Mouse (Mus musculus): ENCODE data around the gene Cdc20b.
A peak's percentile ranks its signal among the peaks of the same experiment; 100 is the strongest.

The Cdc20b gene

GRCm38 (mm10) chr13:113031792-113032571 lies 2.9 kb upstream of the Cdc20b start:
- peak; percentile 21 for DNase-seq

DNA sequence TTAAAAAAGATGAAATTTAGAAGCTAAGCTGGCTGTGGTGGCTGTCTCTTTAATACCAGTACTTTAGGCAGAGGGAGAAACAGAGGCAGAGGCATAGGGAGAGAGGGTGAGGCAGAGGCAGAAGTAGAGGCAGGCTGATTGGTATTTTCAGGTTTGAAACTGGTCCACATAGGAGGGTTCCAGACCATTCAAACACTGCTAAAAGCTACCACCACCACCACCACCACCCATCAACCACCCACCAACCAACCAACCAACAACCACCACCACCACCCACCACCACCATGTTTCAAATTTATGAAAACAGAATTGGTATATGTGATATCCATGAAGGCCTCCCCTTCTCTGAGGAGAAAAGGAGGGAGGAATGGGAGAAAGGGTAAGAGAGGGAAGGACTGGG lies 2.1 kb upstream of the Cdc20b start:
- DNase-seq: no peak

DNA sequence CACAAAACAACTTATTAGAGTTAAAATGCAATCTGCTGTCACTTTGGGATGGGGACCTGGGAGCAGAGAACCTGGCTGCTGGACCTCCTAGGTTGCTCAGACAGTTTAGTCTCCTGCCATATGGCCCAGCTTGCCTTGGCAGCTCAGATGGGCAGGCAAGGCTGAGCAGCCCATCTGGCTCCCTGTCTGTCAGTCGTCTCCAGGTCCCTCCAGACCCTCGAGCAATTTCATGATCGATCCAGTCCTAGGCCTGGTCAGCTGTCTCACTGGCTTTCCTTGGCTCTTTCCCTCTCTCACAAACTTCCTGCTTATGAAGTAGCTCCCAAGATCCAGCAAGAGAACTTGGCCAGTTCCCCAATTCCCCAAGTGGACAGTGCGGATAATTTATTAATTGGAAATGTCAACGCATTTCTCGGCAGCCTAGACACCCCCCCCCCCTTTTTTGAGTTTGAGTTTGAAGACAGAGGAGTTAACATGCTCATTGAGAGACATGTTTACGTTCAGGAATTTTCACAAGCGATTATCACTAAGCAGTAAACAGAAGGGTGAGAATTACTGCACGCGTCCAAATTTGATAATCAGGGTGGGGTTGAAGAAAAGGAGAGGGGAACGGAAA lies 532 bp upstream of the Cdc20b start:
- peak; percentile 42 for DNase-seq

DNA sequence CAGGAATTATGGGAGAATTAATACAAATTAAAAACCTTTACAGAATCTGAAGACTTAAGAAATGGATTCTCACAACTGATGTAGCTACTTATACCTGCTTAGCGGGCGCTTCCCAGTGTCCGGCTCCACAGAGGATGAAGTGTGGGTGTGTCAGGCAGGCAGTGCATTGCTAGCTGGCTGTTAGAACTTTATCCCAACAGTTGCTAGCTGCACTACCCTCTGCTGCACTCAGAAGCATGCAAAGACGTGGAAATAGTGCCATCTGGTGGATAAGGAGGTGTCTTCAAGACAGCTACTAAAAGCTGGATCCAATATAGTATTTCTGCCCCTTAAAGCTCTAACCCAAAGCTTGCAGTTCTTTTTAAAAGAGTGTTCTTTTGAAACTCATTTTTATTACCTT lies 941 bp downstream of the Cdc20b start:
- peak; percentile 86 for DNase-seq

GRCm38 (mm10) chr13:113044876-113045275 lies 10.0 kb downstream of the Cdc20b start:
- DNase-seq: no peak

DNA sequence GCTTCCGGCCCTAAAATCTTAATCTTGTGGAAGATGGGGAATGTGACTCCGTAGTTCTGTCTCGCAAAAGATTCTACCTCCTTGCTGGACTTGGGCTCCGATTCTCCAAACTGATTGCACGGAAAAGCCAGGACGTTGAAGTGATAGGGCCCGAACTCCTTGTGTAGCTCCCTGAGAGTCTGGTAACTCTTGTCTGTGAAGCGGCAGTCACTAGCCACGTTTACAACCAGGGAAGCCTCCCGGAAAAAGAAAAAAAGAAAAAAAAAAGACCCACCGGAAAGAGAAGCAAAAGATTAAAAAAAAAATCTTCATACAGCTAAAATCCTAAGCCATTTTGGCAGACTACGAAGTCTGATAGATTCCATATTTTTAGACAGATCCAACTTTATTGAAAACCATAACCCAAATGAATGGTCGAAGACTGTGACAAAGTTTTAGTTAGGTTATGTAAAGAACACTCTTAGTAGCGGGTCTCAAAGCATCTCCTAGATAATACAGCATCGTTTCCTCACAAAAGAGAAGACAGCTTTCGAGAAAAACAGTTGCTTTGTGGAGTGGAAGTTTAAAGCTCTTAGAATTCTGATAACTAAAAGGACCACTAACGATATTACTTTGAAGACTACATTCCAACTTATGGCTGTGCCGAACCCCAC lies 10.7 kb downstream of the Cdc20b start:
- no peak for DNase-seq

- no peak for DNase-seq
These were observed 11.4 kb downstream of the Cdc20b start, which contains the start of gene Gpx8 for GRCm38 (mm10) chr13:113046211-113046883. Gene Gpx8, minus strand, starts transcription at chr13:113046410.

DNA sequence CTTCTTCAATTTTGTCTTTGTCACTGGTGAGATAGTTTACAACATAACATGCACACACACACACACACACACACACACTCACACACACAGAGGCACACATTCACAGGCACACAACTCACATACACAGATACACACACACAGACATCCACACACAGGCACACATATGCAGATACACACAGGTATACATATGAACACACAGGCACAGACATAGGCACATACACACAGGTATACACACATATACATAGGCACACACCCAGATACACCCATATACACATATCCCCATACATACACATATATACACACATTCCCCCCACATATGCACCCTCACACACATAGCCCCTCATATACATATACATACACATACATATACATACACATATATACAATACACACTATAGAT lies 12.1 kb downstream of the Cdc20b start:
- DNase-seq: no peak

DNA sequence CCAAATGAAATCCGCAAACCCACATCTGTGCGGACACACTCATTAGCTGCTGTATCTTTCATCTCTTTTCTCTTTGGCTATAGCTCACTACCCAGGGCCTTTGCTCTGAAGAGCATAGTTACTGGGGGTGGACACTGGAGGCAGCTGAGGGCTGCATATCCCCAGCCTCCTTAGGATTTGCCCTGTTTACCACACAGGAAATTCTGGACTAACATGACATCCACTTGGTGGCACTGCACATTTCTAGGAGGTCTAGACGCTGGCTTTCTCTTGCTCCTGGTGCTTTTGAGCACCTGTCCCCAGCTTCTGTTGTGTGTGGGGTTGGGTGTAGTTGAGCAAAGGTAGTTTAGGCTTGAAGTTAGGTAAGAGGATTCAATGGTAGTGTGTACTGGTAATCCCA lies 12.7 kb downstream of the Cdc20b start:
- no peak for DNase-seq

GRCm38 (mm10) chr13:113054230-113054629 lies 19.3 kb downstream of the Cdc20b start:
- DNase-seq: no peak

GRCm38 (mm10) chr13:113055826-113056225 lies 20.9 kb downstream of the Cdc20b start:
- no peak for DNase-seq

DNA sequence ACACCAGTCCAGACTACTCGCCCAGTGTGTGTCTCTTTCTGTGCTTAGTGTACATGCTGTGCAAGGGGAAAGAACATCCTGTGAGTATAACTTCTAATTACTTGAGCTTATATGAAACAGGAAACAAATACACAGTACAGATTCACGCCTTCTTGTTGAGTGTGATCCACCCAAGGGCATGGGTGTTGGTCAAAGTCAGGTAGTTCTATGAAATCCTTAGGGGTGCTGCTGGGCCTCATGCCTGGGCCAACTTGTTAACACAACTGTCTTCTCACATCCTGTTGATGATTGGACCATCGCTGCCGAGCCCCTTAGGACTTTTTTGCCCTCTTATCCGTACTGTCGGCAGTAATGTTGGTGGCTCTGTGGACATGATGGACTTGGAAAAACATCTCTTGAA lies 26.8 kb downstream of the Cdc20b start:
- DNase-seq: no peak

DNA sequence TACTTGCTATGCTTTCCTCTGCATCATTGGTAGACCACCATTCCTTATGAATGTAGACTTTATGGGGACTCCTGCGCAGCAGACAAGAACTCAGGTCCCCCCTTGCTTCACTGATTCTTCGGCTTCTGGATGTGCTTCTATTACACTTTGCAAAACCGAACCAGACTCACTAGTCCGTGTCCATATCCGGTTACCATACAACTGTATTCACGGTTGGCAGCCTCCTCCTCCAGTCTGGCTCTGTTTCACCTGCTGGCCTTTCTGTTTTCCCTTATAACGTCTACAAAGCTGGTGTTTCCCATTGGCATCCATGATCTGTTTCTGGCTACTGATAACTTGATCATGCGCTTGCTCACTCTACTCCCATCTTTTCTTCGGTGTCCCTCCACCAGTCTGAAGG lies 29.6 kb downstream of the Cdc20b start:
- no peak for DNase-seq

- DNase-seq: no peak
These were observed 44.1 kb downstream of the Cdc20b start for GRCm38 (mm10) chr13:113079021-113079420.

DNA sequence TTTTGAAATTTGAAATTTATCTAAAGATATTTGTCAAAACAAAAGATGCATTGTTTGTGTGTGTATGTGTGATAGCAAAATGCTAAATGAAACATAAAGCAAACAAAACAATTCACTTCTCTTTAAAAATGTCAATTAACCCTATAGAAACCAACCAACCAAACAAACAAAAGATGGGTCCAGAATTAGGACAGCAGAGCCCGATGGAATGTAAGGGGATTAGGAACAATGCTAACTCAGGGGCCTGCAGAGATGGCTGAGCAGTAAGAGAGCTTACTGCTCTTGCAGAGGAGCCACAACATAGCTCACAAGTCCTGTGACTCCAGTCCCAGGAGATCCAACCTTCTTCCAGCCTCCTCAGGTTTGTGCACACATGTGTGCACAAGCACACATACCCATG lies 47.2 kb downstream of the Cdc20b start:
- no peak for DNase-seq

DNA sequence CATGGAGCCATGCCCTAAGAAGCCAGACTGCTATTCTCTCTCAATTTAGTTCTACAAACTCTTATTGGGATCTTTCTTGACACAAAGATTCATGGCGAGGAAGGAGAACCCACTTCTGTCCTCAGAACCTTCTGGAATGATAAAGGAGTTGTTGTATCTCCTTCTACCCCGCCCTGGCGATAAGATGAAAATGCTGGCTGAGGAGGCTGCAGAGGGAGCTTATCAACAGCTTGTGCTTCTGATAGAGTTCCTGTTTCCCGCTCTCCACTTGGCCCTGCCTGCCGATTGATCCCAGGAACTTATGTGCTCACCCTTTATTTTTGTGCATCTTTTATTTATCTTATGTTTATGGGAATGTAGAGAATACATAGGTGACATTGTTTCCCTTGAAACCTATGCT lies 49.8 kb downstream of the Cdc20b start:
- DNase-seq: no peak

DNA sequence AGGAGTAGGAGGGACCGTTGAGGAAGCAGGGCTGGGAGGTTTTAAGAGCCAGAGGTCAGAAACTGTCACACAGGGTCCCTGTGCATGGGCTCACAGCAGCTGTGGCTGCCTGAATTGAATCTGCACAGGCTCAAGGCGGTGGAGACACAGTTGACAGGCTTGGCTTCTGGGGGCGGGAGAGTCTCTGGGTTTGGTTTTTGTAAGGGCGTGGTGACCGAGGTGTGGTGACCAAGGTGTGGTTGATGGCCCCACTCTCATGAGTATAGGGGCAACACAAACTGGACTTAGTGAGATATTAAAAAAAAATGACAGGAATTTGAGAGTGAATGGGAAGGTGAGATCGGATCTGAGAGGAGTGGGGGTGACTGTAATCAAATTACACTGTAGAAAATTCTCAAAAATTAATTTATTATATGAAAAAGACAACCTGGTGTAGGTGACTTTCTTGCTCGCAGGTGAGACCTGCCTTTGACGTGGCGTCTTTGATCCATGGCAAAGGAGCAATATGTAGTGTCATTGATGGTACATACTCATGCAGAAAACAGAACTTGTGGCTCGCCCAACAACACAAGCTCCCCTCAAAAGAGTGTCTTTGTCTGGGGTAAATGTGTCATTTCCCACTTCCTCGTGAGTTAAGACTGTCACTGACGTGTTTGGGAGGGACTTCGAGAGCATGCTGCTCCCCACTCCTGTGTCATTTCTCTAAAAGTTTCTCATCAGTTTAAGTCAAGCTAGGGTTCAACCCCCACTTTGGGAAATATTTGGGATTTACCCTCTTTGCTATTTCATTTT lies 52.5 kb downstream of the Cdc20b start:
- DNase-seq: no peak

DNA sequence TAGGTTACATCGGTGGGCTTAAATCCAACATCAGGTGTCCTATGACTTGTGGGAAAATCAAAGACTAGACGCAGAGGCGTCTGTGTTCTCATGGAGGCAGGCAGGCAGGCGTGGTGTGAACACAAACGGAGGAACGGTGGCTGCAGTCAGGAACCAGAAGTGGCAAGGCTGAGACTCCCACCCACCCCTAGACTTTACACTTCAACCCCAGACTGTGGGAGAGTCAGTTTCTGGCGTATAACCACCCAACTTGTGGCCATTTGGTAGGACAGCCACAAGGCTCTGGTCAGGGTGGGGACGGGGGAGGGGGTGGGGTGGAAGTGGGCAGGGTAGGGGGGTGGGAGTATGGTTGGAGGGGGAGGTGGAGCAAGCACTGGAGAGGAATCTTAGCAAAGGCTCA lies 55.6 kb downstream of the Cdc20b start:
- no peak for DNase-seq

GRCm38 (mm10) chr13:113094618-113095017 lies 59.7 kb downstream of the Cdc20b start:
- DNase-seq: no peak

- no peak for DNase-seq
These were observed 62.1 kb downstream of the Cdc20b start for GRCm38 (mm10) chr13:113097011-113097410.

DNA sequence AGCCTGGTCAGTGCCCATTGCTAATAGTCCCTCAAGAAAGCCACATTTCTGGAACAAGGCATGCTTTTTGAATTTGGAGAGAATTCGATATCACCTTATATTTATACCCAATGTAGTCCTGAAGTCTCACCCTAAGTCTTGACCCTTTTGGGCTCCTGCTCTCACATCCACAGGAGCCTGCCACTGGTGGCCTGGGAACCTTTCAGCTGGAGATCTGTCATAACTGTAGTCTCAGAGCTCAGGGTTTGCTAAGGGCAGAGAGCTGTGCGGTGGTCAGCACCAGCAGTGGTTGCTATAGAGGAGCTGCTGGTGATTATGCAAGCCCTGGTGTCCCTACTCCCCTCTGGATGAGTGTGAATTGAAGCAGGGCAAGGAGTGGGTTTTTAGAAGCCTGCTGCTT lies 63.5 kb downstream of the Cdc20b start:
- DNase-seq: no peak

DNA sequence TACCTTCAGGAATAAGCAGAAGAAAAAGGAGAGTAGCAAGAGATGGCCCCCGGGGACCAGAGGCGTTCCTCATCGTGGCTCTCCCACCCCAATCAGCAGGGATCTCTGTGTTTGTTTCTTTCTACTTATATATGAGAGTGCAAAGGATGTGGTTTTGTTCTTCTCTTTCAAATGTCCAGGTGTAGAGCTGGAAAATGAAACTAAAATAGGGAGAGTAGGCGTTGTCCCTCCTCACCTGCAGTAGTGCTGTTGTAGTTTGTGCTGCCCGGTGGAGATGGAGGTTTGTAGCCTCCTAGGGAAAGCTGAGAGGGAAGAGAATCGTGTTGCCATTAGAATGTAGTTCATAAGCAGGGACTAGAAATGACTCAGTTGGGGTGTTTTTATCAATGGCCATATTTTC lies 66.0 kb downstream of the Cdc20b start, which contains the start of gene Gzma:
TSS of gene Gzma (minus strand) at position 103 of the 400 bp plus-strand sequence.
- no peak for DNase-seq

GRCm38 (mm10) chr13:113101804-113102203 lies 66.9 kb downstream of the Cdc20b start:
- no peak for DNase-seq

Measured in cerebellum, adult 9-10 months (tissue).